Mouse (Mus musculus) left cerebral cortex, postnatal 25 days (tissue): ENCODE results near the gene Foxe3. TPM values are rescaled to one million over a fixed set of nuclear protein-coding genes. Genes with fewer than 3 reads are reported as not detected.
"Not testable (repeated sequence)": the region's sequence is repeated elsewhere in the genome, so short reads cannot be mapped to it uniquely, and the experiment has no call there.

Source experiments
- DNase-seq, 2 experiments: peaks; one replicate each; pipeline ENCODE4 v3.0.0; 2022; ENCODE audit warnings: low spot score in 2 of 2, mixed read lengths in 1 of 2
- intact Hi-C: fragments of 180-260 bp; cut with DNase I; formaldehyde crosslinking; loops from one replicate; pipeline ENCODE4 v1.15.1; 2025
- total RNA-seq, 2 experiments: library from RNA; stranded (reverse); gene quantifications; 2 replicates each; pipeline ENCODE4 v1.2.3; 2021

Foxe3 gene
- not detected for total RNA-seq

GRCm38 (mm10) chr4:114925917-114926312 lies at the start of gene Foxe3:
TSS of gene Foxe3 (minus strand) at chr4:114926013.
- intact Hi-C loops = no loop called here
- DNase-seq = no peak

GRCm38 (mm10) chr4:114973229-114973740 lies 47.5 kb upstream of the Foxe3 start:
- DNase-seq = no peak
- intact Hi-C loops = no loop called here

GRCm38 (mm10) chr4:114970736-114971135 lies 44.9 kb upstream of the Foxe3 start:
- DNase-seq = no peak
- intact Hi-C loops = no loop called here

- DNase-seq, intact Hi-C loops: not testable (repeated sequence)
Observed at GRCm38 (mm10) chr4:114960881-114961280, 35.1 kb upstream of the Foxe3 start.

GRCm38 (mm10) chr4:114959533-114959932 lies 33.7 kb upstream of the Foxe3 start:
- intact Hi-C loops = no loop called here
- DNase-seq = no peak

- intact Hi-C loops = no loop called here
- DNase-seq = no peak
Observed at GRCm38 (mm10) chr4:114958786-114959185, 33.0 kb upstream of the Foxe3 start.

GRCm38 (mm10) chr4:114958231-114958630 lies 32.4 kb upstream of the Foxe3 start:
- DNase-seq = peak in 1 of 2 experiments; percentile 23
- intact Hi-C loops = no loop called here

- intact Hi-C loops = no loop called here
- DNase-seq = no peak
Observed at GRCm38 (mm10) chr4:114957403-114957802, 31.6 kb upstream of the Foxe3 start.

GRCm38 (mm10) chr4:114953172-114953571 lies 27.4 kb upstream of the Foxe3 start:
- no peak for DNase-seq
- intact Hi-C loops = no loop called here

GRCm38 (mm10) chr4:114947852-114948481 lies 22.2 kb upstream of the Foxe3 start:
- intact Hi-C loops = loop anchor here (2.0 to 5.0 kb wide), 4 partner anchors 31 to 646 kb away; no protein-coding TSS in a partner anchor
- no peak for DNase-seq

GRCm38 (mm10) chr4:114947395-114947794 lies 21.6 kb upstream of the Foxe3 start:
- intact Hi-C loops = loop anchor here (2.0 to 5.0 kb wide), 4 partner anchors 31 to 645 kb away; no protein-coding TSS in a partner anchor

GRCm38 (mm10) chr4:114946416-114946815 lies 20.6 kb upstream of the Foxe3 start:
- no peak for DNase-seq
- intact Hi-C loops = loop anchor here (2.0 to 5.0 kb wide), 4 partner anchors 30 to 644 kb away; no protein-coding TSS in a partner anchor

More at GRCm38 (mm10) chr4:114947395-114947794, 21.6 kb upstream of the Foxe3 start:
- DNase-seq = peak; percentile 86 to 90

GRCm38 (mm10) chr4:114945021-114945420 lies 19.2 kb upstream of the Foxe3 start:
- DNase-seq = no peak
- intact Hi-C loops = loop anchor here (5.0 kb wide), 3 partner anchors 278 to 643 kb away; no protein-coding TSS in a partner anchor

- no peak for DNase-seq
- intact Hi-C loops = no loop called here
Observed at GRCm38 (mm10) chr4:114942583-114942982, 16.8 kb upstream of the Foxe3 start.

GRCm38 (mm10) chr4:114942112-114942511 lies 16.3 kb upstream of the Foxe3 start:
- DNase-seq = no peak
- intact Hi-C loops = no loop called here

- intact Hi-C loops = no loop called here
- DNase-seq = no peak
Observed at GRCm38 (mm10) chr4:114941311-114941710, 15.5 kb upstream of the Foxe3 start.

GRCm38 (mm10) chr4:114938248-114938647 lies 12.4 kb upstream of the Foxe3 start:
- intact Hi-C loops = no loop called here
- DNase-seq = no peak

- intact Hi-C loops = no loop called here
- peak in 1 of 2 experiments; percentile 37 for DNase-seq
Observed at GRCm38 (mm10) chr4:114937459-114938047, 11.7 kb upstream of the Foxe3 start.

GRCm38 (mm10) chr4:114934188-114934587 lies 8.4 kb upstream of the Foxe3 start:
- intact Hi-C loops = no loop called here
- DNase-seq = no peak

GRCm38 (mm10) chr4:114932747-114933146 lies 6.9 kb upstream of the Foxe3 start:
- DNase-seq = peak in 1 of 2 experiments; percentile 56
- intact Hi-C loops = no loop called here

GRCm38 (mm10) chr4:114929155-114929554 lies 3.3 kb upstream of the Foxe3 start:
- intact Hi-C loops = no loop called here
- DNase-seq = no peak
